Mouse (Mus musculus) midbrain, embryonic 14.5 days (tissue): ENCODE measurements around the gene Grpel1. TPM values are rescaled to one million over a fixed set of nuclear protein-coding genes. Genes with fewer than 3 reads are reported as not detected.

Experiments
- ATAC-seq: fragments of 200-750 bp; cut with Nextera tagmentation; 2 replicates; pipeline ENCODE4 v1.8.0; 2017; ENCODE audit warnings: moderate number of reproducible peaks, moderate library complexity; ENCODE audit not compliant: low FRiP score, low TSS enrichment
- DNase-seq: peaks from one replicate; pipeline ENCODE4 v3.0.0-alpha.2; 2015
- H3K27ac ChIP-seq: fragments of 300-500 bp; sonication (generic); replicated peaks from 2 replicates; pipeline ENCODE4 v1.5.1; 2014; ENCODE audit warnings: mild to moderate bottlenecking, low read depth, low read length, moderate library complexity
- H3K27me3 ChIP-seq: fragments of 300-500 bp; sonication (generic); 2 replicates; pipeline ENCODE4 v1.6.1; 2014; ENCODE audit warnings: low read length, control low read depth, mixed read lengths; ENCODE audit not compliant: control insufficient read depth, insufficient read depth
- H3K36me3 ChIP-seq: fragments of 300-500 bp; sonication (generic); 2 replicates; pipeline ENCODE4 v1.6.1; 2014; ENCODE audit warnings: low read length, control low read depth; ENCODE audit not compliant: control insufficient read depth, insufficient read depth
- H3K4me1 ChIP-seq: fragments of 300-500 bp; sonication (generic); 2 replicates; pipeline ENCODE4 v1.6.1; 2014; ENCODE audit warnings: mild to moderate bottlenecking, antibody characterized with exemption, low read length, control low read depth; ENCODE audit not compliant: control insufficient read depth, insufficient read depth
- H3K4me2 ChIP-seq: fragments of 300-500 bp; sonication (generic); 2 replicates; pipeline ENCODE4 v1.6.1; 2014; ENCODE audit warnings: mild to moderate bottlenecking, low read length, moderate library complexity
- H3K4me3 ChIP-seq: fragments of 300-500 bp; sonication (generic); replicated peaks from 2 replicates; pipeline ENCODE4 v1.5.1; 2014; ENCODE audit warnings: low read depth, low read length
- H3K9ac ChIP-seq: fragments of 300-500 bp; sonication (generic); replicated peaks from 2 replicates; pipeline ENCODE4 v1.6.1; 2014; ENCODE audit warnings: mild to moderate bottlenecking, low read length, moderate library complexity
- H3K9me3 ChIP-seq: fragments of 300-500 bp; sonication (generic); 2 replicates; pipeline ENCODE4 v1.6.1; 2016; ENCODE audit warnings: low read length, control low read depth, mixed read lengths; ENCODE audit not compliant: control insufficient read depth
- WGBS: fragments of 180-500 bp; shearing (Covaris S2); extraction: QIAGEN DNeasy Blood & Tissue Kit; methylation state at CpG from one replicate; pipeline ENCODE4 v1.1.7; 2014; 5-methylcytosine and 5-hydroxymethylcytosine counted together
- polyA plus RNA-seq: library from polyadenylated mRNA; unstranded; fragments of >200 nt; fragmentation: Nextera tagmentation; extraction: Ambion mirVana; gene quantifications from 2 replicates; pipeline ENCODE4 v1.2.1, GENCODE M21; 2014

Grpel1 gene
- polyA plus RNA-seq, 1 experiment from 2014 or later: 46.6 TPM

DNA sequence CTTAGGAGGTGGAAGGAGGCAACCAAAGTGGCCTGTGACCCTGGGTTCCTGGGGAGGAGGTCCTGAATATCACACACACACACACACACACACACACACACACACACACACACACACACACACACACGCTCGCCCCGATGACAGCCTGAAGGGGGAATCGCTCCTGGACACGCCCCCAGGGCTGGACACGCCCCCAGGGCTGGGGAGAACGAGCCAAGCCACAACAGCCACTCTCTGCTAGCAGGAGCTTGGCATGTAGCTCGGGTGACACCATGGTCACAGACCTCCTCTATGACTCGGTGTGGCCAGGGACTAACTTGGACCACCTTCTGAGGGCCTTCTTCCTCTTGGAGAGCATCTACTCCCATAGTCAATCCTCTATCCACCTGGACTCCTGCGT is 13.7 kb upstream of the Grpel1 start:
- ATAC-seq (no peak), DNase-seq (no peak)
- Histone ChIP-seq H3K4me2 (no peak overlapping the region), H3K9me3 (no peaks in the 10 kb centered on the region), H3K9ac (no peak overlapping the region), H3K27me3 (no peaks in the 10 kb centered on the region), H3K4me1 (0 out of 2 replicates have a peak, but pooled peaks cover 3% of the 10 kb centered on the region), H3K27ac (no peak overlapping the region), H3K4me3 (no peak overlapping the region), H3K36me3 (no peaks in the 10 kb centered on the region)
- 27% methylated on average over 7 of the region's 10 CpGs for WGBS

- Histone ChIP-seq H3K27ac (no peak overlapping the region), H3K9me3 (no peaks in the 10 kb centered on the region), H3K4me2 (no peak overlapping the region), H3K4me3 (no peak overlapping the region), H3K4me1 (no peaks in the 10 kb centered on the region), H3K9ac (no peak overlapping the region), H3K27me3 (no peaks in the 10 kb centered on the region), H3K36me3 (no peaks in the 10 kb centered on the region)
- DNase-seq (no peak), ATAC-seq (no peak)
- 63% methylated on average over 10 of the region's 10 CpGs for WGBS
These were observed 12.9 kb upstream of the Grpel1 start for GRCm38 (mm10) chr5:36451872-36452389.

DNA sequence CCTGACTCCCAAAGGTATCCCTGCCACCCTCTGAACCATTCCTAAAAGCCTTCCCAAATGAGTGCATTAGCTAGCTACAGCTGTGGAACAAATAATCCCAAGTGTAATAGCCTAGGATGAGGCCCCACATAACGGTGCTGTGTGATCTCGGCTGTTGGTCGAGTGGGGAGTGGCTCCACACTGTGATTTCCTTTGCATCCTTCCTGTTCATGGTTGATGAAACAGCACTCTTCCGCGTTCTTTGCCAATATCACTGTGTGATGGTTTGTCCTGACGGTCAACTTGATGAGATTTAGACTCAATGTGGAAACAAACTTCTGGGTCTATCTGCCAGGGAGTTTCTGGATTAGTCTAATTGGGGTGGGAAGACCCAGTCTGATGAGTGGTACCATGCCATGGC is 12.0 kb upstream of the Grpel1 start:
- Histone ChIP-seq H3K27ac (no peak overlapping the region), H3K27me3 (no peaks in the 10 kb centered on the region), H3K9ac (no peak overlapping the region), H3K36me3 (no peaks in the 10 kb centered on the region), H3K9me3 (no peaks in the 10 kb centered on the region), H3K4me3 (no peak overlapping the region), H3K4me1 (no peaks in the 10 kb centered on the region), H3K4me2 (no peak overlapping the region)
- DNase-seq (no peak), ATAC-seq (no peak)
- WGBS: 81% methylated on average over 6 of the region's 6 CpGs

GRCm38 (mm10) chr5:36457706-36458105 is 7.1 kb upstream of the Grpel1 start:
- Histone ChIP-seq H3K4me1 (no peaks in the 10 kb centered on the region), H3K27ac (no peak overlapping the region), H3K9me3 (no peaks in the 10 kb centered on the region), H3K27me3 (no peaks in the 10 kb centered on the region), H3K4me2 (no peak overlapping the region), H3K36me3 (no peaks in the 10 kb centered on the region), H3K9ac (no peak overlapping the region), H3K4me3 (no peak overlapping the region)
- DNase-seq (no peak), ATAC-seq (no peak)
- WGBS: 80% methylated on average over 4 of the region's 4 CpGs

DNA sequence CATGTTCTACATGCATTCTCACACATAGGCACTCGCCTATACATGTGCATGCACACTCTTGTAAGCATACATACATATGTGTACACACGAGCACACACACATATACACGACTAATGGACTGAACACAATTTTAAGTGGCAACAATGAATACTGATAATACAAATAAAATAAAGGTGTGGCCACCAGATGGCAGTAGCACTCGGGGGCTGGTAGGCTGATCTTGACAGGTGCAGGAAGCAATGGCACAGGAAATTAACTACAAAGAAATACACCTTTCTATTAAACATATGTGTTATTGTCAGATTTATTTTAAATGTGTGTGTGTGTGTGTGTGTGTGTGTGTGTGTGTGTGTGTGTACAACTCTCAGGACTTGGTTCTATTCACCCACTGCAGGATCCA is 5.9 kb upstream of the Grpel1 start:
- Histone ChIP-seq H3K27ac (no peak overlapping the region), H3K4me3 (no peak overlapping the region), H3K4me1 (no peaks in the 10 kb centered on the region), H3K27me3 (no peaks in the 10 kb centered on the region), H3K9ac (no peak overlapping the region), H3K36me3 (no peaks in the 10 kb centered on the region), H3K4me2 (no peak overlapping the region), H3K9me3 (no peaks in the 10 kb centered on the region)
- ATAC-seq (no peak), DNase-seq (peak; percentile 75)
- WGBS: 13% methylated on average over 4 of the region's 4 CpGs

- Histone ChIP-seq H3K27ac (no peak overlapping the region), H3K27me3 (no peaks in the 10 kb centered on the region), H3K9ac (no peak overlapping the region), H3K36me3 (no peaks in the 10 kb centered on the region), H3K9me3 (no peaks in the 10 kb centered on the region), H3K4me3 (no peak overlapping the region), H3K4me1 (peaks cover 3% of the 10 kb centered on the region), H3K4me2 (no peak overlapping the region)
- no peak for ATAC-seq
- WGBS: 81% methylated on average over 2 of the region's 2 CpGs
- DNase-seq: no peak
These were observed 4.1 kb upstream of the Grpel1 start for GRCm38 (mm10) chr5:36460712-36461111.

DNA sequence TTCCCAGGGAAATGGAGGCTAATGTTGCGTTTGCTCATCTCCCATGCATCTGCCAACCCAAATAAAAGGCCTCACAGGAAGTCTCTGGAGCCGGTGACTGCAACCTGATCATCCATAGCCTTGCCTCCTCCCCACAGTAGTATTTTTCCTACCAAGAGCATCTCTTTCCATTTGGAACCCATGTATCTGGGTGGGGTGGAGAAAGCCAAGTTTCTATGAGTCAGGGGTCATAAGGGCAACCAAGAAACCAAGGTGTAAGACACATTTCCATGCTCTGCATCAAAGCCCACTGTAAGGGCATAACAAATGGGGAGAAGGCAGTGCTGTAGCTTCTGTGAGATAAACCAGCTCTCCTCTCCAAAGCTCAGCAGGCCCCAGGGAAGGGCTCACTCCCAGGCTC is 3.6 kb upstream of the Grpel1 start:
- Histone ChIP-seq H3K4me2 (no peak overlapping the region), H3K27me3 (no peaks in the 10 kb centered on the region), H3K27ac (no peak overlapping the region), H3K4me3 (no peak overlapping the region), H3K4me1 (peaks cover 8% of the 10 kb centered on the region), H3K9me3 (no peaks in the 10 kb centered on the region), H3K9ac (no peak overlapping the region), H3K36me3 (no peaks in the 10 kb centered on the region)
- WGBS: 77% methylated on average over 2 of the region's 2 CpGs
- no peak for ATAC-seq
- DNase-seq: no peak

- no peak overlapping the region for H3K27ac ChIP-seq
- H3K4me2 ChIP-seq: no peak overlapping the region
- ATAC-seq (no peak), DNase-seq (peak; percentile 76)
- H3K27me3 ChIP-seq: no peaks in the 10 kb centered on the region
- H3K9me3 ChIP-seq: no peaks in the 10 kb centered on the region
- no peak overlapping the region for H3K9ac ChIP-seq
- H3K36me3 ChIP-seq: no peaks in the 10 kb centered on the region
- H3K4me1 ChIP-seq: peaks cover 8% of the 10 kb centered on the region
- no peak overlapping the region for H3K4me3 ChIP-seq
- WGBS: 16% methylated on average over 7 of the region's 7 CpGs
These were observed 2.0 kb upstream of the Grpel1 start for GRCm38 (mm10) chr5:36462810-36463209.

- Histone ChIP-seq H3K27me3 (no peaks in the 10 kb centered on the region), H3K9ac (no peak overlapping the region), H3K4me2 (no peak overlapping the region), H3K4me1 (peaks cover 8% of the 10 kb centered on the region), H3K27ac (no peak overlapping the region), H3K9me3 (no peaks in the 10 kb centered on the region), H3K4me3 (no peak overlapping the region), H3K36me3 (0 out of 2 replicates have a peak, but pooled peaks cover 3% of the 10 kb centered on the region)
- DNase-seq: no peak
- no peak for ATAC-seq
- WGBS: 11% methylated on average over 5 of the region's 5 CpGs
These were observed 1.4 kb upstream of the Grpel1 start for GRCm38 (mm10) chr5:36463391-36463790.
